Comparison of ENCODE assay signal across 10 mouse cellular contexts in genomic region chr16:14311371-14311770, GRCm38 (mm10). TPM values are rescaled to one million over a fixed set of nuclear protein-coding genes. Genes with fewer than 3 reads are reported as not detected.
DNase-seq lines count a peak whose midpoint lies in the region; ATAC-seq lines count a peak whose summit lies in the region.
"Had no signal": no experiment of that assay in that cellular context is flagged by ENCODE, and none has a peak within 500 bp of the region (broad histone marks: within the 10 kb centered on the region; RNA-seq: fewer than 3 reads in every experiment).

No protein-coding gene starts in this region.

- DNase-seq in adrenal gland, postnatal 10 days = peak; percentile 42
- no peak for DNase-seq in adrenal gland, adult 18-20 months (ENCODE audit: low spot score in 2 of 2)
- peak; percentile 20 for DNase-seq in midbrain, embryonic 10.5 days (ENCODE audit: low spot score)
- DNase-seq in embryonic facial prominence, embryonic 10.5 days (ENCODE audit: low spot score) = peak; percentile 45
- peak; percentile 13 to 29 for DNase-seq in natural killer cell, adult 2 months (ENCODE audit: low spot score in 2 of 2)
- DNase-seq in right cerebral cortex, postnatal 25 days = no peak
- DNase-seq in right cerebral cortex, postnatal 14 days = no peak

- H3K9me3 ChIP-seq in midbrain, embryonic 10.5 days (replicated peaks) = no peaks in the 10 kb centered on the region
- no peaks in the 10 kb centered on the region for H3K9me3 ChIP-seq in midbrain, embryonic 16.5 days (replicated peaks; ENCODE audit: control insufficient read depth, low read length, poor library complexity, severe bottlenecking)
- no peaks in the 10 kb centered on the region for H3K9me3 ChIP-seq in embryonic facial prominence, embryonic 10.5 days
- H3K9me3 ChIP-seq: hindbrain, embryonic 15.5 days had no signal

- no peak overlapping the region for H3K9ac ChIP-seq in midbrain, embryonic 16.5 days (ENCODE audit: low read depth, low read length)
- H3K9ac ChIP-seq: hindbrain, embryonic 15.5 days had no signal

- peaks cover 13% of the 10 kb centered on the region for H3K4me1 ChIP-seq in midbrain, embryonic 10.5 days
- peaks cover 15% of the 10 kb centered on the region for H3K4me1 ChIP-seq in midbrain, embryonic 16.5 days (ENCODE audit: control insufficient read depth, insufficient read depth, low read length)
- H3K4me1 ChIP-seq in embryonic facial prominence, embryonic 10.5 days = peaks cover 9% of the 10 kb centered on the region

- H3K4me2 ChIP-seq in midbrain, embryonic 16.5 days (ENCODE audit: low read length) = no peak overlapping the region
- H3K4me2 ChIP-seq: hindbrain, embryonic 15.5 days had no signal

- H3K27ac ChIP-seq in midbrain, embryonic 10.5 days (replicated peaks) = no peak overlapping the region
- H3K27ac ChIP-seq in midbrain, embryonic 16.5 days (ENCODE audit: low read length) = no peak overlapping the region
- no peak overlapping the region for H3K27ac ChIP-seq in embryonic facial prominence, embryonic 10.5 days (replicated peaks)
- H3K27ac ChIP-seq: hindbrain, embryonic 15.5 days had no signal

- no peaks in the 10 kb centered on the region for H3K27me3 ChIP-seq in midbrain, embryonic 10.5 days (ENCODE audit: low read depth, poor library complexity, severe bottlenecking)
- H3K27me3 ChIP-seq in midbrain, embryonic 16.5 days (ENCODE audit: control insufficient read depth, insufficient read depth, low read depth, low read length) = no peaks in the 10 kb centered on the region
- no peaks in the 10 kb centered on the region for H3K27me3 ChIP-seq in embryonic facial prominence, embryonic 10.5 days (replicated peaks; ENCODE audit: low read depth, poor library complexity, severe bottlenecking)
- H3K27me3 ChIP-seq: hindbrain, embryonic 15.5 days had no signal

- no peak for ATAC-seq in midbrain, embryonic 16.5 days

- peaks cover 82% of the 10 kb centered on the region for H3K36me3 ChIP-seq in midbrain, embryonic 10.5 days
- H3K36me3 ChIP-seq in midbrain, embryonic 16.5 days (ENCODE audit: control insufficient read depth, insufficient read depth, low read length) = peaks cover 15% of the 10 kb centered on the region; the same call in 1 of the 2 replicates
- H3K36me3 ChIP-seq in embryonic facial prominence, embryonic 10.5 days (replicated peaks) = peaks cover 81% of the 10 kb centered on the region

- H3K4me3 ChIP-seq in midbrain, embryonic 10.5 days = no peak overlapping the region
- no peak overlapping the region for H3K4me3 ChIP-seq in midbrain, embryonic 16.5 days (ENCODE audit: low read depth, low read length)
- H3K4me3 ChIP-seq in embryonic facial prominence, embryonic 10.5 days = no peak overlapping the region
- H3K4me3 ChIP-seq: hindbrain, embryonic 15.5 days had no signal

- 45% methylated on average over 6 of the region's 6 CpGs for WGBS in midbrain, embryonic 10.5 days
- 50% methylated on average over 6 of the region's 6 CpGs for WGBS in midbrain, embryonic 16.5 days
- 50% methylated on average over 6 of the region's 6 CpGs for WGBS in embryonic facial prominence, embryonic 10.5 days

RNA-seq across cellular contexts. Expression of gene Fopnl, which starts 5.8 kb away (rescaled TPM):
- total RNA-seq in adrenal gland, postnatal 10 days (2021) = 10 to 100 TPM; 41.3 to 58.3 TPM
- 10 to 100 TPM; 46.8 to 53.2 TPM for total RNA-seq in adrenal gland, adult 18-20 months (2021)
- 143 and 169 TPM in 2 replicates for polyA plus RNA-seq in midbrain, embryonic 10.5 days (2016; fragmentation: Nextera tagmentation; extraction: Ambion mirVana)
- 205 TPM in 2 replicates for polyA plus RNA-seq in midbrain, embryonic 16.5 days (2015; fragmentation: Nextera tagmentation; extraction: Ambion mirVana)
- polyA plus RNA-seq in embryonic facial prominence, embryonic 10.5 days (2016; fragmentation: Nextera tagmentation; extraction: Ambion mirVana) = 149 and 151 TPM in 2 replicates

RNA-seq across cellular contexts. Expression of gene Myh11, which starts 20.2 kb away (rescaled TPM):
- total RNA-seq in adrenal gland, postnatal 10 days (2021) = 10 to 100 TPM; 12.0 to 19.6 TPM
- 1 to 10 TPM; 4.2 to 7.8 TPM for total RNA-seq in adrenal gland, adult 18-20 months (2021)
- 0.02 and 0.21 TPM in 2 replicates for polyA plus RNA-seq in midbrain, embryonic 10.5 days (2016; fragmentation: Nextera tagmentation; extraction: Ambion mirVana)
- 0.59 and 0.67 TPM in 2 replicates for polyA plus RNA-seq in midbrain, embryonic 16.5 days (2015; fragmentation: Nextera tagmentation; extraction: Ambion mirVana)
- polyA plus RNA-seq in embryonic facial prominence, embryonic 10.5 days (2016; fragmentation: Nextera tagmentation; extraction: Ambion mirVana) = 0.08 and 0.17 TPM in 2 replicates
- total RNA-seq: neutrophil, adult 5-6 weeks had no signal

RNA-seq across cellular contexts. Expression of gene Abcc1, which starts 50.0 kb away (rescaled TPM):
- 10 to 100 TPM; 16.8 to 27.0 TPM for total RNA-seq in adrenal gland, postnatal 10 days (2021)
- total RNA-seq in adrenal gland, adult 18-20 months (2021) = 10 to 100 TPM; 20.8 to 24.0 TPM
- polyA plus RNA-seq in midbrain, embryonic 10.5 days (2016; fragmentation: Nextera tagmentation; extraction: Ambion mirVana) = 7.1 and 8.2 TPM in 2 replicates
- polyA plus RNA-seq in midbrain, embryonic 16.5 days (2015; fragmentation: Nextera tagmentation; extraction: Ambion mirVana) = 9.3 and 10.8 TPM in 2 replicates
- polyA plus RNA-seq in embryonic facial prominence, embryonic 10.5 days (2016; fragmentation: Nextera tagmentation; extraction: Ambion mirVana) = 11.5 and 12.1 TPM in 2 replicates

Comparison
In these comparisons a context has a peak if more than half of its experiments do, and no peak if none do; other contexts are left out.
1. DNase-seq: peak in adrenal gland, postnatal 10 days (single experiment), midbrain, embryonic 10.5 days (single experiment), embryonic facial prominence, embryonic 10.5 days (single experiment) and natural killer cell, adult 2 months (2 of 2); none in adrenal gland, adult 18-20 months (0 of 2), right cerebral cortex, postnatal 25 days (single experiment) and right cerebral cortex, postnatal 14 days (single experiment).